Mouse (Mus musculus) G1E (cell line): ENCODE measurements at regions not wholly inside any gene's neighbourhood (a gene's known extent, or its start where the extent isn't known, plus 50 kb on each side); places are given as distances from the start of the nearest gene placed in this dataset.
"Not testable (repeated sequence)": the region's sequence is repeated elsewhere in the genome, so short reads cannot be mapped to it uniquely, and the experiment has no call there.

ENCODE experiments used
- ATAC-seq: 2 replicates; pipeline ENCODE4 v1.8.0; 2016; ENCODE audit warnings: mild to moderate bottlenecking; ENCODE audit not compliant: insufficient number of reproducible peaks, poor library complexity, low FRiP score, severe bottlenecking; ENCODE audit errors: extremely low read depth
- DNase-seq: peaks from one replicate; pipeline ENCODE4 v3.0.0; 2012; ENCODE audit warnings: low spot score
- H3K27me3 ChIP-seq: 2 replicates; pipeline ENCODE4 v1.6.1; 2012; ENCODE audit warnings: mild to moderate bottlenecking, low read length, inconsistent platforms; ENCODE audit not compliant: insufficient read depth
- H3K36me3 ChIP-seq: replicated peaks from 2 replicates; pipeline ENCODE3; 2012; ENCODE audit warnings: mild to moderate bottlenecking, inconsistent platforms
- H3K4me1 ChIP-seq: 2 replicates; pipeline ENCODE4 v1.6.1; 2012; ENCODE audit warnings: low read depth, low read length, inconsistent platforms, mixed read lengths; ENCODE audit not compliant: insufficient read depth
- H3K4me3 ChIP-seq: 2 replicates; pipeline ENCODE4 v1.5.1; 2012; ENCODE audit warnings: low read depth, mild to moderate bottlenecking, inconsistent platforms, low read length, moderate library complexity, mixed read lengths
- H3K9me3 ChIP-seq: replicated peaks from 2 replicates; pipeline ENCODE4 v1.6.1; 2012; ENCODE audit warnings: inconsistent platforms
- CTCF ChIP-seq: IDR thresholded peaks from 2 replicates; pipeline ENCODE4 v1.5.1; 2012; ENCODE audit warnings: low read depth, low read length, inconsistent platforms, mixed read lengths
- GATA1 ChIP-seq: IDR thresholded peaks from 2 replicates; pipeline ENCODE4 v1.6.1; 2012; ENCODE audit warnings: borderline replicate concordance, low read length, inconsistent platforms, mixed read lengths
- GATA2 ChIP-seq: IDR thresholded peaks from 2 replicates; pipeline ENCODE4 v1.6.1; 2012; ENCODE audit warnings: low read depth, low read length, inconsistent platforms, borderline replicate concordance
- POLR2AphosphoS5 ChIP-seq: IDR thresholded peaks from 2 replicates; pipeline ENCODE4 v1.6.1; 2012; ENCODE audit warnings: low read depth, low read length, inconsistent platforms; ENCODE audit not compliant: insufficient replicate concordance
- TAL1 ChIP-seq: conservative IDR thresholded peaks from 2 replicates; pipeline ENCODE4 v1.6.1; 2012; ENCODE audit warnings: low read depth, low read length, inconsistent platforms, mixed read lengths

- H3K27me3 ChIP-seq: no peaks in the 10 kb centered on the region
- H3K9me3 ChIP-seq: peaks cover 74% of the 10 kb centered on the region
- H3K4me1 ChIP-seq: no peaks in the 10 kb centered on the region
- no peaks in the 10 kb centered on the region for H3K36me3 ChIP-seq
- no peak for TF ChIP-seq POLR2AphosphoS5
- TF ChIP-seq GATA2: no peak
- no peak for TF ChIP-seq CTCF
- TF ChIP-seq GATA1: no peak
- TF ChIP-seq TAL1: no peak
- DNase-seq (no peak), ATAC-seq (no peak)
- no peak overlapping the region for H3K4me3 ChIP-seq
Measured at GRCm38 (mm10) chr8:115981426-115981825, 273.8 kb upstream of the Maf start.

GRCm38 (mm10) chr8:115980616-115981015, 273.0 kb upstream of the Maf start:
- H3K9me3 ChIP-seq: peaks cover 70% of the 10 kb centered on the region
- no peaks in the 10 kb centered on the region for H3K27me3 ChIP-seq
- TF ChIP-seq POLR2AphosphoS5 (no peak), CTCF (no peak), GATA2 (no peak), TAL1 (no peak), GATA1 (no peak)
- ATAC-seq (no peak), DNase-seq (no peak)
- no peak overlapping the region for H3K4me3 ChIP-seq
- H3K4me1 ChIP-seq: no peaks in the 10 kb centered on the region
- H3K36me3 ChIP-seq: no peaks in the 10 kb centered on the region

GRCm38 (mm10) chr8:115977152-115977551, 269.6 kb upstream of the Maf start:
- H3K4me1 ChIP-seq: no peaks in the 10 kb centered on the region
- H3K4me3 ChIP-seq: no peak overlapping the region
- TF ChIP-seq POLR2AphosphoS5 (no peak), GATA2 (no peak), GATA1 (no peak), CTCF (no peak), TAL1 (no peak)
- peaks cover 55% of the 10 kb centered on the region for H3K9me3 ChIP-seq
- H3K36me3 ChIP-seq: no peaks in the 10 kb centered on the region
- ATAC-seq (no peak), DNase-seq (no peak)
- no peaks in the 10 kb centered on the region for H3K27me3 ChIP-seq

- Histone ChIP-seq H3K36me3 (no peaks in the 10 kb centered on the region), H3K4me1 (no peaks in the 10 kb centered on the region), H3K4me3 (no peak overlapping the region), H3K27me3 (no peaks in the 10 kb centered on the region), H3K9me3 (peaks cover 45% of the 10 kb centered on the region)
- ATAC-seq: no peak
- no peak for TF ChIP-seq GATA1
- TF ChIP-seq POLR2AphosphoS5: no peak
- TF ChIP-seq GATA2: no peak
- no peak for TF ChIP-seq CTCF
- no peak for TF ChIP-seq TAL1
- no peak for DNase-seq
Measured at GRCm38 (mm10) chr8:115974706-115975105, 267.1 kb upstream of the Maf start.

GRCm38 (mm10) chr8:115971351-115971750, 263.8 kb upstream of the Maf start:
- not testable (repeated sequence) for H3K4me1 ChIP-seq, H3K27me3 ChIP-seq, DNase-seq, H3K4me3 ChIP-seq, ATAC-seq, H3K36me3 ChIP-seq
- H3K9me3 ChIP-seq: peaks cover 41% of the 10 kb centered on the region

GRCm38 (mm10) chr8:115968121-115968520, 260.5 kb upstream of the Maf start:
- no peak for ATAC-seq
- peaks cover 41% of the 10 kb centered on the region for H3K9me3 ChIP-seq
- TF ChIP-seq POLR2AphosphoS5: no peak
- TF ChIP-seq TAL1: no peak
- no peak for TF ChIP-seq CTCF
- TF ChIP-seq GATA1: no peak
- no peak for TF ChIP-seq GATA2

DNA sequence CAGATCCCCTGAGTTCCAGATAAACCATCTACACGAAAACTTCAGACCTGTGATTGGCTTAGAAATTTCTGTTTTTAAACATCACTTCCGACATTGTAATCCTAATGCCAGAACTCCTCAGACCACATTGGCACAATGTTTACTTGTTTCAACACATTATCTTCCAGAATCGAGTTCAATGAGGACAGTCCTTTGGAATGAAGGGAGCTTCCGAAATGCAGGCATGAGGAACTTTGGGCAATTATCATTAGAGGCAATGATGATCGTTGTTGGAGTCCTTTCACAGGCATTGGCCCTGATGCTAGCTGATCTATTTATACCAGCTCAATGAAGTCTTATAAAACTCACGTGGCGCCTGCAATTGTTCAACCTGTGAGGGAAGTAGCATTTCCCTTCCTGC, 258.4 kb upstream of the Maf start:
- TF ChIP-seq GATA2: no peak
- Histone ChIP-seq H3K4me1 (no peaks in the 10 kb centered on the region), H3K4me3 (no peak overlapping the region), H3K9me3 (peaks cover 42% of the 10 kb centered on the region), H3K36me3 (no peaks in the 10 kb centered on the region), H3K27me3 (no peaks in the 10 kb centered on the region)
- DNase-seq (no peak), ATAC-seq (no peak)

More at GRCm38 (mm10) chr8:115968121-115968520, 260.5 kb upstream of the Maf start:
- Histone ChIP-seq H3K36me3 (no peaks in the 10 kb centered on the region), H3K27me3 (no peaks in the 10 kb centered on the region), H3K4me3 (no peak overlapping the region), H3K4me1 (no peaks in the 10 kb centered on the region)
- DNase-seq: no peak
